14 mouse cellular contexts compared by ENCODE assay signal in the genomic region with DNA sequence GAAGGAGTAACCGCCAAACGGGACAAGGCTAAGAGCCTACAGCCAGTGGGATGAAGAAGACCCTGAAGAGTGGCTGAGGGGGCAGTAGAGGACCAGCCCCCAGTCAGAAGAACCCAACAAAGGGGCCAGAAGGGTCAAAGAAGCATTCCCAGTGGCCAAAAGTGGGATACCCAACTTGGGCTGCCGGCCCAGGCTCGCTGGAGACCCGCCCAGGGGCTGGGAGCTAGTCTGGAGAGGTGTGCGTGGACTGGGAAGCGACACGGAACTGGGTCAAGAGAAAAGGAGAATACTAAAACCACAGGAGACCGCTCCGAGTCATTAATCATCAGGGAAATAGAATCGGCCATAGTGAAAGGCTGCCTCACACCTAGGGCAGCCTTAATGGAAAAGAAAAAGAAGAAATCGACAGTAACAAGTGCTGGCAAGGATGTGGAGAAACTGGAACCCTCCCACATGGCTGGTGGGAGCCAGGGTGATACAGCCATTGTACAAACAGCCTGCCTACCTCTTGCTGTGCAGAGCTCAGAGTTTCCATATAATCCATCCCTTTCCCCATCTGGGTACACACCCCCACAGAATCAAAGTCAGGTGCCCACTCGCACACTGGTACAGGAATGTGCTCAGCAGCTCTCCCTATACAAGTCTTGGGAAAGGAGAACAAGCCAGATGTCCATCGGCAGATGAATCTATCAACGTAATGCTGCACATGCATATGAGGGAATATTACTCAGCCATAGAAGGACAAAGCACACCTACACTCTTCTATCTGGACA. TPM values are rescaled to one million over a fixed set of nuclear protein-coding genes. Genes with fewer than 3 reads are reported as not detected.
DNase-seq lines count a peak whose midpoint lies in the region; ATAC-seq and TF ChIP-seq lines count a peak whose summit lies in the region.
"Had no signal": no experiment of that assay in that cellular context is flagged by ENCODE, and none has a peak within 500 bp of the region (broad histone marks: within the 10 kb centered on the region; RNA-seq: fewer than 3 reads in every experiment).

No protein-coding gene starts in this region.

- peaks cover 88% of the 10 kb centered on the region for H3K4me1 ChIP-seq in heart, embryonic 10.5 days
- peaks cover 25% of the 10 kb centered on the region for H3K4me1 ChIP-seq in kidney, embryonic 16.5 days (ENCODE audit: insufficient read depth, low read length)
- H3K4me1 ChIP-seq in midbrain, postnatal 0 days (ENCODE audit: insufficient read depth, low read length) = peaks cover 5% of the 10 kb centered on the region; the same call in 1 of the 2 replicates
- no peaks in the 10 kb centered on the region for H3K4me1 ChIP-seq in midbrain, embryonic 14.5 days (ENCODE audit: control insufficient read depth, insufficient read depth, low read length)

- peak overlapping the region; percentile 89 for H3K27ac ChIP-seq in heart, embryonic 10.5 days
- 0 out of 2 replicates have a peak overlapping the region, but pooled peaks have one; percentile 11 for H3K27ac ChIP-seq in kidney, embryonic 16.5 days (ENCODE audit: low read length)
- H3K27ac ChIP-seq in midbrain, postnatal 0 days (ENCODE audit: low read depth, low read length) = no peak overlapping the region
- H3K27ac ChIP-seq in midbrain, embryonic 14.5 days (replicated peaks; ENCODE audit: low read depth, low read length) = no peak overlapping the region
- H3K27ac ChIP-seq: forebrain, embryonic 13.5 days; liver, embryonic 14.5 days had no signal

- TF ChIP-seq CTCF in midbrain, postnatal 0 days (IDR thresholded peaks at IDR 0.05) = no peak

- H3K9ac ChIP-seq in kidney, embryonic 16.5 days (replicated peaks; ENCODE audit: low read length) = no peak overlapping the region
- H3K9ac ChIP-seq in midbrain, postnatal 0 days (replicated peaks; ENCODE audit: low read length, poor library complexity, severe bottlenecking) = no peak overlapping the region
- no peak overlapping the region for H3K9ac ChIP-seq in midbrain, embryonic 14.5 days (replicated peaks; ENCODE audit: low read length)
- H3K9ac ChIP-seq: forebrain, embryonic 13.5 days; liver, embryonic 14.5 days had no signal

- no peaks in the 10 kb centered on the region for H3K9me3 ChIP-seq in heart, embryonic 10.5 days
- H3K9me3 ChIP-seq in kidney, embryonic 16.5 days (ENCODE audit: low read length) = no peaks in the 10 kb centered on the region
- no peaks in the 10 kb centered on the region for H3K9me3 ChIP-seq in midbrain, postnatal 0 days (ENCODE audit: low read length)
- no peaks in the 10 kb centered on the region for H3K9me3 ChIP-seq in midbrain, embryonic 14.5 days (ENCODE audit: control insufficient read depth, low read length)
- H3K9me3 ChIP-seq: forebrain, embryonic 13.5 days had no signal

- DNase-seq in heart, embryonic 10.5 days (ENCODE audit: low spot score) = no peak
- DNase-seq in heart, postnatal 36 days = no peak
- no peak for DNase-seq in kidney, adult 9 months
- DNase-seq in midbrain, postnatal 0 days (ENCODE audit: low spot score) = peak; percentile 66
- no peak for DNase-seq in midbrain, embryonic 14.5 days
- DNase-seq in telencephalon, adult 2 months (ENCODE audit: low read depth, low spot score) = peak; percentile 80
- DNase-seq: adrenal gland, adult 8-10 months; kidney, adult 8-10 months; layer of hippocampus, postnatal 36 days; thymus, adult 2 months had no signal

- ATAC-seq in kidney, embryonic 16.5 days (ENCODE audit: low FRiP score, low TSS enrichment) = no peak
- no peak for ATAC-seq in midbrain, postnatal 0 days (ENCODE audit: low FRiP score)
- no peak for ATAC-seq in midbrain, embryonic 14.5 days (ENCODE audit: low FRiP score, low TSS enrichment)
- ATAC-seq: forebrain, embryonic 13.5 days had no signal

- H3K36me3 ChIP-seq in heart, embryonic 10.5 days = no peaks in the 10 kb centered on the region
- H3K36me3 ChIP-seq in kidney, embryonic 16.5 days (ENCODE audit: insufficient read depth, low read length) = no peaks in the 10 kb centered on the region
- H3K36me3 ChIP-seq in midbrain, postnatal 0 days (ENCODE audit: insufficient read depth, low read length) = no peaks in the 10 kb centered on the region
- no peaks in the 10 kb centered on the region for H3K36me3 ChIP-seq in midbrain, embryonic 14.5 days (ENCODE audit: control insufficient read depth, insufficient read depth, low read length)

- WGBS in heart, embryonic 10.5 days = 83% methylated on average over 15 of the region's 15 CpGs
- 56% methylated on average over 15 of the region's 15 CpGs for WGBS in kidney, embryonic 16.5 days
- WGBS in midbrain, postnatal 0 days = 83% methylated on average over 15 of the region's 15 CpGs
- 79% methylated on average over 15 of the region's 15 CpGs for WGBS in midbrain, embryonic 14.5 days

- no peak overlapping the region for H3K4me3 ChIP-seq in heart, embryonic 10.5 days
- H3K4me3 ChIP-seq in kidney, embryonic 16.5 days (ENCODE audit: low read length) = no peak overlapping the region
- H3K4me3 ChIP-seq in midbrain, postnatal 0 days (ENCODE audit: low read depth, low read length) = no peak overlapping the region
- no peak overlapping the region for H3K4me3 ChIP-seq in midbrain, embryonic 14.5 days (replicated peaks; ENCODE audit: low read depth, low read length)
- H3K4me3 ChIP-seq: forebrain, embryonic 13.5 days; myocyte had no signal

- H3K4me2 ChIP-seq in kidney, embryonic 16.5 days (replicated peaks; ENCODE audit: low read depth, low read length) = no peak overlapping the region
- no peak overlapping the region for H3K4me2 ChIP-seq in midbrain, postnatal 0 days (ENCODE audit: low read depth, low read length, poor library complexity, severe bottlenecking)
- H3K4me2 ChIP-seq in midbrain, embryonic 14.5 days (ENCODE audit: low read length) = no peak overlapping the region
- H3K4me2 ChIP-seq: forebrain, embryonic 13.5 days had no signal

- intact Hi-C loops in heart, postnatal 36 days (cut with DNase I) = no loop called here

- H3K27me3 ChIP-seq in heart, embryonic 10.5 days (ENCODE audit: insufficient read depth, poor library complexity, severe bottlenecking) = no peaks in the 10 kb centered on the region
- H3K27me3 ChIP-seq in kidney, embryonic 16.5 days (ENCODE audit: insufficient read depth, low read length) = no peaks in the 10 kb centered on the region
- no peaks in the 10 kb centered on the region for H3K27me3 ChIP-seq in midbrain, postnatal 0 days (ENCODE audit: insufficient read depth, low read length)
- no peaks in the 10 kb centered on the region for H3K27me3 ChIP-seq in midbrain, embryonic 14.5 days (ENCODE audit: control insufficient read depth, insufficient read depth, low read length)
- H3K27me3 ChIP-seq: forebrain, embryonic 13.5 days had no signal

RNA-seq across cellular contexts. Expression of a gene that starts 49.4 kb away (rescaled TPM):
- polyA plus RNA-seq in heart, embryonic 10.5 days (2016; fragmentation: Nextera tagmentation; extraction: Ambion mirVana) = 111 and 177 TPM in 2 replicates
- 100 to 1,000 TPM in 1 of 2 experiments, 10 to 100 TPM in 1; 80.9 to 113 TPM for total RNA-seq in heart, postnatal 36 days (2021)
- polyA plus RNA-seq in kidney, embryonic 16.5 days (2015; fragmentation: Nextera tagmentation; extraction: Ambion mirVana) = 140 and 147 TPM in 2 replicates
- 143 and 160 TPM in 2 replicates for total RNA-seq in midbrain, postnatal 0 days (2014; rRNA removed)
- 50.9 and 58.8 TPM in 2 replicates for polyA plus RNA-seq in midbrain, postnatal 0 days (2015; fragmentation: Nextera tagmentation; extraction: Ambion mirVana)
- polyA plus RNA-seq in midbrain, embryonic 14.5 days (2014; fragmentation: Nextera tagmentation; extraction: Ambion mirVana) = 31.1 and 31.3 TPM in 2 replicates

Comparison
In these comparisons a context has a peak if more than half of its experiments do, and no peak if none do; other contexts are left out.
1. DNase-seq: peak in midbrain, postnatal 0 days (single experiment) and telencephalon, adult 2 months (single experiment); none in heart, embryonic 10.5 days (single experiment), heart, postnatal 36 days (0 of 2), kidney, adult 9 months (single experiment) and midbrain, embryonic 14.5 days (single experiment).
2. H3K27ac ChIP-seq: peak in heart, embryonic 10.5 days (single experiment) and kidney, embryonic 16.5 days (single experiment); none in midbrain, postnatal 0 days (single experiment) and midbrain, embryonic 14.5 days (single experiment).